Mouse (Mus musculus) liver, embryonic 12.5 days (tissue): Measurements from ENCODE around the gene Brd3os. TPM values are rescaled to one million over a fixed set of nuclear protein-coding genes. Genes with fewer than 3 reads are reported as not detected.

Source experiments
- ATAC-seq: fragments of 200-750 bp; cut with Nextera tagmentation; 2 replicates; pipeline ENCODE4 v1.8.0; 2017; ENCODE audit warnings: moderate number of reproducible peaks, mild to moderate bottlenecking, moderate library complexity
- H3K27ac ChIP-seq: fragments of 300-500 bp; sonication (generic); 2 replicates; pipeline ENCODE4 v1.5.1; 2016; ENCODE audit warnings: mild to moderate bottlenecking
- H3K27me3 ChIP-seq: fragments of 300-500 bp; sonication (generic); replicated peaks from 2 replicates; pipeline ENCODE4 v1.6.1; 2016; ENCODE audit warnings: mild to moderate bottlenecking, moderate library complexity
- H3K36me3 ChIP-seq: fragments of 300-500 bp; sonication (generic); 2 replicates; pipeline ENCODE4 v1.6.1; 2016; ENCODE audit warnings: mild to moderate bottlenecking, moderate library complexity
- H3K4me1 ChIP-seq: fragments of 300-500 bp; sonication (generic); 2 replicates; pipeline ENCODE4 v1.6.1; 2016
- H3K4me2 ChIP-seq: fragments of 300-500 bp; sonication (generic); 2 replicates; pipeline ENCODE4 v1.6.1; 2016; ENCODE audit warnings: mild to moderate bottlenecking, moderate library complexity
- H3K4me3 ChIP-seq: fragments of 300-500 bp; sonication (generic); 2 replicates; pipeline ENCODE4 v1.5.1; 2016; ENCODE audit warnings: mild to moderate bottlenecking, moderate library complexity
- H3K9ac ChIP-seq: fragments of 300-500 bp; sonication (generic); 2 replicates; pipeline ENCODE4 v1.6.1; 2016; ENCODE audit warnings: mild to moderate bottlenecking, moderate library complexity
- H3K9me3 ChIP-seq: fragments of 300-500 bp; sonication (generic); replicated peaks from 2 replicates; pipeline ENCODE4 v1.6.1; 2016; ENCODE audit warnings: mild to moderate bottlenecking, moderate library complexity
- WGBS: fragments of 180-500 bp; shearing (Covaris S2); methylation state at CpG from one replicate; pipeline ENCODE4 v1.1.7; 2016; ENCODE audit not compliant: insufficient replicate concordance; 5-methylcytosine and 5-hydroxymethylcytosine counted together
- polyA plus RNA-seq: library from polyadenylated mRNA; unstranded; fragments of >200 nt; fragmentation: Nextera tagmentation; extraction: Ambion mirVana; gene quantifications from 2 replicates; pipeline ENCODE4 v1.2.1, GENCODE M21; 2016

The Brd3os gene
- polyA plus RNA-seq, 1 experiment from 2014 or later, result 1.4 TPM

DNA sequence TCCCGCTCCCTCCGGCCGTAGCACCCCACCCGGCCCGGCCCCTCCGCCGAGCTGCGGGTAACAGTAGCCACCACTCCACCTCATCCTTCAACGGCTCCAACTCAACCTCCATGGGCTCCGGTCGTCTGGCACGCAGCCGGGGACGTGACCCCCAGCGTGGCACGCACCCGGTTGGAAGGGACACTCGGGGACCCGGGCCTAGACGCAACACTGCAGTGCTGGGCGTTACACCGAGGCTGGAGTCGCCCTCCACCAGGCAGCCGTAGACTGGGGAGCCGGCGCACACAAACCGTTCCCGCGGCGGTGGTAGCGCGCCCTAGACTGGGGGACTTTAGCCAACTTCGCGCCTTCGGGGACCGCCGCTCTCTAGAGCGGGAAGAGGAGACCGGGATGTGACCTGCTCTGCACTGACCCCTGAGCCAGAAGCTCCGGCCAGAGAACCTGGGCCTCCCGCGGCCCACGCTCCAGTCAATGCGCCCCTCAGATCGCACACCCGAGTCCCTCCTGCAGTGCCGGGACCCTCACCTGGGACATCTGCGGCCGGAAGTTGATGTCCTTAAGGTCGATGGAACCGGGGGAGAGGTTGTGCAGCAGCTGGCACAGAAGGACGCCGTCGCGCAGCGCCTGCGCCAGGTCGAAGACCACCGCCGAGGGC, 16.2 kb upstream of the Brd3os start:
- WGBS, result under 1% methylated on average over 59 of the region's 60 CpGs
- peak overlapping the region; percentile 76 for H3K4me3 ChIP-seq
- H3K9me3 ChIP-seq, result no peaks in the 10 kb centered on the region
- H3K27ac ChIP-seq, result no peak overlapping the region
- H3K4me1 ChIP-seq, result peaks cover 61% of the 10 kb centered on the region
- ATAC-seq, result no peak; the same call in 1 of the 2 replicates
- peak overlapping the region; percentile 81 for H3K9ac ChIP-seq
- H3K4me2 ChIP-seq, result peak overlapping the region; percentile 99
- no peaks in the 10 kb centered on the region for H3K36me3 ChIP-seq
- peaks cover 28% of the 10 kb centered on the region for H3K27me3 ChIP-seq

DNA sequence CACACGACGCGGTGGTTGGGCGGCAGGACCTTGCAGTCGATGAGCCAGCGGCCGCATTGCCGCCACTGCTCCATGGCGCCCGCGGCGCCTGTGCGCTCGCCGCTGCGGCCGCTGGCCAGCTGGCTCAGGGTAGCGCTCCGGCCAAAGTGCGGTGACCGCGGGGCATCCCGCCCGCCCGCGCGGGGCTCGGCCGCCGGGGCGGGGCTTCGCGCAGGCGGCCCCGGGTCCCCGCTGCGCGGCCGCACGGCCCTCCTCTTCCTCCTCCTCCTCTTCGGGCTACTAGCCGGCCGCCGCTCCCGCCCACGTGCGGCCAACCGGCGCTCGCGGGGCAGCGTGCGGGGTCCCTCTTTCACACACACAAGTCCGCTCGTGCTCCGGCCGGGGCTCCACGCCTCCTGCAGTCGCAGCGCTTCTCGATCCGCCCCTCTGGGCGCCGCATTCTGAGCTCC, 15.7 kb upstream of the Brd3os start:
- no peaks in the 10 kb centered on the region for H3K9me3 ChIP-seq
- H3K36me3 ChIP-seq, result no peaks in the 10 kb centered on the region
- H3K4me2 ChIP-seq, result peak overlapping the region; percentile 99
- H3K4me3 ChIP-seq, result peak overlapping the region; percentile 76
- peak overlapping the region; percentile 77 for H3K27ac ChIP-seq
- WGBS, result under 1% methylated on average over 49 of the region's 64 CpGs
- peak; percentile 59 for ATAC-seq
- H3K27me3 ChIP-seq, result peaks cover 33% of the 10 kb centered on the region
- peak overlapping the region; percentile 81 for H3K9ac ChIP-seq
- peaks cover 56% of the 10 kb centered on the region for H3K4me1 ChIP-seq

DNA sequence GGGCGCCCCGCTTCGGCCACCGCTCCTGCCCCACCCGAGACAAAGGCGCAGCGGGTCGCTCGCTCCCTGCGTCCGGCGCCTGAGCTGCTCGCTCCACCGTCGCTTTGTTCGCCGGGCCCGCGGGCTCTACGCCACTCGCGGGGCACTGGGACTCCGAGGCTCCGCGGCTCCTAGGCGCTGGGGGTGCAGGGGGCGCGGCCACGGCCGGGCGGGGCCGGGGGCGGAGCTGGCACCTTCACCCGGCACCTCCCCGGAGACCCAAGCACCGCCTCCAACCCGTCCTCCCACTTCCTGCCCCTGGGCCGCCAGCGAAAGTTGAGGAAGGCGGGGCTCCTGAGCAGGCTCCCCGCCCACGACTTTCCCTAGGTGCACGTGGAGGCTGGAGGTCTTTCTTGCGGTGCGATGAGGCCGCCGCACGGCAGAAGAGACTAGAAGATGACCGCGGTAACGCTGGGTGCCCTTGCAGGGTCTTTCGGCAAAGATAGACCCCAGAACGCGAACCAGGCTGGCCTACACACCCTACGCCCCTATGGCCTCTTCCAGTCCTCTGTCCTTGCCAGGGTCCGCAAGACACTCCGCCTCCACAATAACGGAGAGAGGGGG, 15.2 kb upstream of the Brd3os start, which contains the start of gene Vav2:
Gene Vav2 (minus strand): TSS at position 179 of the 603 bp plus-strand sequence.
- Histone ChIP-seq H3K9me3 (no peaks in the 10 kb centered on the region), H3K4me1 (peaks cover 56% of the 10 kb centered on the region), H3K4me3 (peak within 1 kb of the TSS; percentile 76), H3K9ac (peak within 1 kb of the TSS; percentile 81), H3K4me2 (peak within 1 kb of the TSS; percentile 99), H3K27me3 (peaks cover 33% of the 10 kb centered on the region), H3K27ac (peak within 1 kb of the TSS; percentile 77), H3K36me3 (no peaks in the 10 kb centered on the region)
- peak; percentile 94 for ATAC-seq
- under 1% methylated on average over 58 of the region's 58 CpGs for WGBS

DNA sequence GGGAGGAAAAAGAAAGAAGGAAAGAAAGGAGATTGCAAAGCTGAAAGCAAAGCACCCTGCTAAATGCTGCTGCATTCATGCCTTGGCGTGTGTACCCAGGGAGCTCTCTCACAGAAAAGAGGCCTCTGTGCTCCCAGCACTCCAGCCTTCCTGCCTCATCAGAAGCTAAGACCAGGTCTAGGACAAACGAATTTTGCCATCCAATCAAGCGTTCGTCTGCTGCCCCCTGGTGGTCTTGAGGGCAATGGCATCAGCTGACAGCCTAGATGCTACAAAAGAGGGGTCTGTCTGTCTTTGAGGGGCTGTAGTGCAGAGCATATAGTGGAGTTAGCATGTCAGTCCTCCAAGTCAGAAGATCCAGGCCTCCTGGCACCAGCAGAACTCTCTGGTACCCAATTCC, 14.1 kb upstream of the Brd3os start:
- Histone ChIP-seq H3K9me3 (no peaks in the 10 kb centered on the region), H3K27me3 (peaks cover 38% of the 10 kb centered on the region), H3K27ac (no peak overlapping the region), H3K4me2 (no peak overlapping the region), H3K36me3 (no peaks in the 10 kb centered on the region), H3K4me3 (no peak overlapping the region), H3K4me1 (peaks cover 48% of the 10 kb centered on the region), H3K9ac (no peak overlapping the region)
- no peak for ATAC-seq
- 4% methylated on average over 4 of the region's 4 CpGs for WGBS

DNA sequence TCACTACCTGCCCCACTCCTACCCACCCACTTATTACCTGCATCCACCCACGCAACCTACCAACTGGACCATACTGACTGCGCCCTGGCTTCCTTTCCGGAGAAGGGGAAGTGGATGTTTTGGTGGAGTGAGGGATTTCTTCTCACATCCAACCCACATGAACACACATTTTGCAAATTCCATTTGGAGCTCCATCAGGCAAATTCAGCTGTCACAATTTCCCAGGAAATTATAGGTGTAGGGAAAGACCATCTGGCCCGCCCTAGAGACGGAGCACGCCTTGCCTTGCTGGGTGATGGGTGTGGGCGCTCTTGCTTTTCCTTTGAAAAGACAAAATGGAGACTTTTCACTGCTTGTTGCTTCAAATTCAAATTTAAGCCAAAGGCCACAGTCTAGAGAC, 11.5 kb upstream of the Brd3os start:
- no peak for ATAC-seq
- Histone ChIP-seq H3K9me3 (no peaks in the 10 kb centered on the region), H3K4me2 (no peak overlapping the region), H3K4me3 (no peak overlapping the region), H3K4me1 (peaks cover 25% of the 10 kb centered on the region), H3K9ac (no peak overlapping the region), H3K27me3 (peaks cover 24% of the 10 kb centered on the region), H3K36me3 (no peaks in the 10 kb centered on the region), H3K27ac (no peak overlapping the region)
- 78% methylated on average over 7 of the region's 7 CpGs for WGBS

DNA sequence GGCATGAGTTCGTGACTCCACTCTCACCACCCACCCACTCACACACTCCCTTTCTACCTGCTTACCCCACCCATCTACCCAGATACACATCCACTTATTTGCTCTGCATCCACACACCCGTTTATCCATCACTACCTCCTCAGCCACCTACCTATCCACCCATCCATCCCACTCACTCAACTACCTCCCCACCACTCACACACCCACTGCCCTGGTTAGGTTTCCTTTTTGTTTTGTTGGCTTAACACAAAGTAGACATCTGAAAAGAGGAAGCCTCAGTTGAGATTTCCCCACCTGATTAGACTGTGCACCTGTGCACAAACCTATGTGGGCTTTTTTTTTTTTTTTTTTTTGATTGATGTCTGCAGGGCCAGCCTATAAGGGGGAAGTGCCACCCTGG, 9.5 kb upstream of the Brd3os start:
- Histone ChIP-seq H3K4me3 (no peak overlapping the region), H3K27ac (no peak overlapping the region), H3K9ac (no peak overlapping the region), H3K36me3 (no peaks in the 10 kb centered on the region), H3K4me2 (no peak overlapping the region), H3K9me3 (no peaks in the 10 kb centered on the region), H3K27me3 (peaks cover 14% of the 10 kb centered on the region; the same call in 1 of the 2 replicates), H3K4me1 (peaks cover 8% of the 10 kb centered on the region)
- no peak for ATAC-seq
- WGBS, result 64% methylated on average over 2 of the region's 2 CpGs

DNA sequence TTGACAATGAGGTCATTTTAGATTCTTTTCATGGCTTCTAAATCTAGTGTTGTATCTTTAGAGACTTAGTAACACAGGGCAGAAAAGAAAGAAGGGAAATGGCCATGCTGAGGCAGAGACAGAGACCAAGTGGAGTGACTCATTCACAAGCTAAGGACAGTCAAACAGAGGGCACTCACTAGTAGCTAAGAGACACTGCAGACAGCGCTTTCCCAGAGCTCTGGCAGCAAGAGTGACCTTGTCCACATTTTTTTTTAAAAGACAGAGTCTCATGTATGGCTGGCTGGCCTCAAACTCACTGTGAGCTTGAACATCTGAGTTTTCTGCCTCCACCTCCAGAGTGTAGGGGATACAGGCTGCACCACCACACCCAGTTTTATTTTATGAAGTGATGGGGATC, 4.2 kb upstream of the Brd3os start:
- Histone ChIP-seq H3K4me3 (no peak overlapping the region), H3K4me1 (peaks cover 34% of the 10 kb centered on the region), H3K9me3 (0 out of 2 replicates have a peak, but pooled peaks cover 4% of the 10 kb centered on the region), H3K9ac (no peak overlapping the region), H3K36me3 (no peaks in the 10 kb centered on the region), H3K27ac (no peak overlapping the region), H3K27me3 (no peaks in the 10 kb centered on the region), H3K4me2 (peak overlapping the region; percentile 22; the same call in 1 of the 2 replicates)
- no peak for ATAC-seq
- WGBS, result 60% methylated on average over 1 of the region's 1 CpGs

DNA sequence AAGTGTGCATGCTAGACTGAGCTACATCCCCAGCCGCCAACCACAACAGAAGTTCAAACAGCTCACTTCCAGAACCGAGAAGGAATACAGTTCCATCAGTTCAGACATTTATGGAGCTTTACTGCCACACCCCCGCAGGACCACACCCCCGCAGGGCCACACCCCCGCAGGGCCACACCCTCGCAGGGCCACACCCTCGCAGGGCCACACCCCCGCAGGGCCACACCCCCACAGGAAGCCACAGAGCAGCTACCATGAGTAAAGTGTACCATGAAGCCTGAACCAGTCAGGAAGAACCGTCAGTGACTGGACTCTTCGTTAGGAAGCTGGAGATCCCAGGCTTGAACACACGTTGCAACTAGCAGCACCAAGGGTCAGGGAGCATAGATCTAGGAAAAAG, 3.8 kb upstream of the Brd3os start:
- Histone ChIP-seq H3K27me3 (no peaks in the 10 kb centered on the region), H3K4me1 (peaks cover 38% of the 10 kb centered on the region), H3K27ac (no peak overlapping the region), H3K36me3 (no peaks in the 10 kb centered on the region), H3K9me3 (0 out of 2 replicates have a peak, but pooled peaks cover 4% of the 10 kb centered on the region), H3K9ac (no peak overlapping the region), H3K4me3 (no peak overlapping the region), H3K4me2 (peak overlapping the region; percentile 22)
- ATAC-seq, result peak; percentile 59; the same call in 1 of the 2 replicates
- WGBS, result 8% methylated on average over 11 of the region's 11 CpGs

DNA sequence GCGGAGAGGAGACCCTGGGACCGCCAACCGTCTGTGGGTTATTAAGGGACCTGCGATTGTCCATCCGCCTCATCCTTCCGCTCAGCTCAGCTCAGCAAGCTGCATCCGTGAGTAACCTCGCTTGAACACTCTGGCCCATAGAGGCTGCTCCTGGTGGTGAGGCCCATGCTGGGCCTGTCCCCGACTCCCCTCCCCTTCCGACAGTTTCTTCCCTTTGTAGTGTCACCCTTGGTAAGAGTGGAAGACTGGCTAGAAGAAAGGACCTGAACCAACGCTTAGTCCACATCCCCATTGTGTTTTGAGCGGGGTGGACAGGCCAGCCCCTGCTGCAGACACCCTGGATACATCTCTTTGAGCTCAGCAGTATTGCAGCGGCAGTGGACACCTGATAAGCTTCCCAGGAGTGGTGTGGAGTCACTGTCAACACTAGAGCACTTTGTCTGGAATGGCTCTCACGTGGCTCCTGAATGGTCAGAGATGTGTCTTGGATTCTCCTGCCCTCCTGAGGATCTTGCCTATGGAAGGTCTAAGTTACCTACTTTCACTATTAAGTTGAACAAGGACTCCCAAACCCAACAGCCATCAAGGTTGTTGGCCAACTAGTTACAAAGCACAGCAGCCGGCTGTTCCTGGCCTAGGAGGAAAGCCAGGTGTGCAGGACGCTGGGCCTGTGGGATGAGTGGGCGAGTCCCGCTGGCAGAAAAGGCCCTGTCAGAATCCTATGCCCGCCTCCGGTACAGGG, 755 bp downstream of the Brd3os start:
- WGBS, result 32% methylated on average over 20 of the region's 20 CpGs
- Histone ChIP-seq H3K9me3 (0 out of 2 replicates have a peak, but pooled peaks cover 4% of the 10 kb centered on the region), H3K4me2 (peak overlapping the region; percentile 96), H3K4me1 (peaks cover 34% of the 10 kb centered on the region), H3K27me3 (no peaks in the 10 kb centered on the region), H3K27ac (no peak overlapping the region), H3K9ac (peak overlapping the region; percentile 60), H3K36me3 (peaks cover 36% of the 10 kb centered on the region), H3K4me3 (peak overlapping the region; percentile 65)
- peak; percentile 28 for ATAC-seq

DNA sequence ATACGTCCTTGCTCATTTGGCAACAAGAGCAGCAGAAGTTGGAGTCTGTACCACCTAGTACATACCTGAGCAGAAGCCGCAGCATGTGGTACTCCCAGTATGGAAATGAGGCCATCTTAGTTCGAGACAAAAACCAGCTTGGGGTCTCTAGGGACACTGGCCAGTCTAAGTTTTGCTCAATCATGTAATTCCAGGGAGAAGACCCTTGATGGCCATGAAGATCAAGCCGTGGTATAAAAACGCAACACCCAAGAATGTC, 1.3 kb downstream of the Brd3os start:
- 0 out of 2 replicates have a peak, but pooled peaks cover 2% of the 10 kb centered on the region for H3K9me3 ChIP-seq
- H3K27me3 ChIP-seq, result no peaks in the 10 kb centered on the region
- H3K36me3 ChIP-seq, result peaks cover 41% of the 10 kb centered on the region
- no peak for ATAC-seq
- peaks cover 29% of the 10 kb centered on the region for H3K4me1 ChIP-seq
- H3K4me3 ChIP-seq, result no peak overlapping the region
- WGBS, result 74% methylated on average over 5 of the region's 5 CpGs
- peak overlapping the region; percentile 96 for H3K4me2 ChIP-seq
- H3K9ac ChIP-seq, result no peak overlapping the region
- H3K27ac ChIP-seq, result no peak overlapping the region

DNA sequence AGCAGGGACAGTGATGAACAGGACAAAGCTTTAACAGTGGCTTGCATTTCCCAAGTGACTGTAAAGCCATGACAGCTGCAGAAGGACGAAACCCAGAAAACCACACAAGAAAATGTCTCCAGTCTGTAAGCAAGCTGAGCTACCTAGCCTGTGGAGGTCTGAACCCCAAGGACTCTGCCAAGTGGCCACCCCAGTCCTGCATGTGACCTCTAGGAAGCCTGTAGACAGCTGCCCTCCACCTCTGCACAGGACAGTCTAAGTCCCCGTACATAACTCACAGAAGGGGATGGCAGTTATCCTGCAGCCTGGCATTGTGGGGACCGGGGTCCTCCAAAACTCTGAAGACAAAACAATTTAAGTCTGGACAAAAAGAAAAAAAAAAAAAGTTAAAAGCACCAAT, 3.8 kb downstream of the Brd3os start:
- peaks cover 66% of the 10 kb centered on the region for H3K36me3 ChIP-seq
- no peak overlapping the region for H3K27ac ChIP-seq
- H3K4me3 ChIP-seq, result no peak overlapping the region
- ATAC-seq, result no peak
- peaks cover 21% of the 10 kb centered on the region for H3K4me1 ChIP-seq
- no peak overlapping the region for H3K4me2 ChIP-seq
- 87% methylated on average over 3 of the region's 3 CpGs for WGBS
- H3K9ac ChIP-seq, result no peak overlapping the region
- H3K27me3 ChIP-seq, result no peaks in the 10 kb centered on the region
- no peaks in the 10 kb centered on the region for H3K9me3 ChIP-seq

DNA sequence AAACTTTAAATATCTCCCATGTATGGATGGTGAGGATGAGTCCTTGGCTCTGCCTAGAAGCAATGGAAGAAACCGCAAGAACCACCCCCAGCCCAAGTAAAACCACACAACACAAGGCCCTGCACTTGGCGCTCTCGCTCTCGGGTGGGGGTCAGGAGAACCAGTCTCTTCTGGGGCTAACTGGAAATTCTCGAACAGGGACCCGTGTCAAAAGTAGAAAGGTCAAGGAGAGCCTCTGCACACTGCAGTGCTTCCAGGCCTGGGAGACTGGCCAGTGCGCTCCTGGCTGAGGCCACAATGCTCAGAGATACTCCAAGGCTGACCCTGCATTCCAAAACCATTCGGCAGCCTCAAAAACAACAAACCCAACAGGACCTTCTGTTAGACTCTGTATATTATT, 4.7 kb downstream of the Brd3os start:
- Histone ChIP-seq H3K4me2 (no peak overlapping the region), H3K36me3 (peaks cover 75% of the 10 kb centered on the region), H3K4me3 (no peak overlapping the region), H3K27me3 (no peaks in the 10 kb centered on the region), H3K4me1 (peaks cover 17% of the 10 kb centered on the region), H3K9me3 (no peaks in the 10 kb centered on the region), H3K27ac (no peak overlapping the region), H3K9ac (no peak overlapping the region)
- no peak for ATAC-seq
- WGBS, result 82% methylated on average over 8 of the region's 8 CpGs
